Mouse (Mus musculus): Measurements from ENCODE around the gene Col25a1.

GRCm38 (mm10) chr3:130216646-130217045 is 85.3 kb downstream of the Col25a1 start:
- TF ChIP-seq CTCF (IDR thresholded peaks at IDR 0.05; ENCODE audit: extremely low read depth, insufficient read length, insufficient replicate concordance, low read depth, low read length) (no peak), POLR2A (IDR thresholded peaks at IDR 0.05; ENCODE audit: low read depth, low read length) (no peak)
